Mouse (Mus musculus): ENCODE measurements around the gene Gm13090. TPM values are rescaled to one million over a fixed set of nuclear protein-coding genes. Genes with fewer than 3 reads are reported as not detected.

The Gm13090 gene
- not detected in 2 replicates for polyA plus RNA-seq (2012; rRNA removed)

DNA sequence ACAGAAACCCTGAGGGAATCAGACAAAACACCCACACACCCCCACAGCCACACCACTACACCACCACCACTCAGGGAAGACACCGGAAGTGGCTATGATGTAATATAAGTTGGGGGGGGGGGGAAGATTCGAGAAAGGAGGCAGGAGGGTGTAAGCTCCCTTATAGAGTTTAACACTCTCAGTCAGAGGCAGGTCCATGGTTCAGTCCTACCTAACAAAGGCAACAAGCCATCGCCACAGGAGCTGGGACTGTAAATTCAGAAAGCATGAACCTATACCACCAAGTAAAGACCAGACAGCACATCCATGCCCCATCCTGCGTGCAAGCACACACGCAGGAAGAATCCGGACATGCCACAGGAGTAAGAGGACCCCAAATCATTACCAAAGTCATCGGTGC, at the start of gene Gm13090:
Gm13090 (plus strand) TSS at position 301 of the 400 bp plus-strand sequence.
- no peak for DNase-seq (ENCODE audit: low spot score)

DNA sequence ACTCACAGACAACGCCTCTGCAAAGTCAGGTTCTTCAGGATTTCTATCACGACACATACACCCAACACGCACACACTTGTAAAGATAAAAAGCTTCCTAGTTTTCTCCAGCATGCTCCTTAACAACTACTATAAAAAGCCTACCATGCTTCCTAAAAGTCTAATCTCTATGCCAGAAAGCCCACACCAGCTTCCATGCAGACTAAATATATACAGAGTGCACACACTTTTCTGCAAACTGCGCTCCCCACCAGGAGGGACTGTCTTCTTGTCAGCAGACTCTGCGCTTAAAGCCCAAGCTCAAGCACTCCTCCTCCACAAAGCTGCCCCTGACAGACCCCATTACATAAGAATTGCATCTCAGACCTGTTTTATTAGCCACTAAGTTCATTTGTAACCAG, 47.9 kb upstream of the Gm13090 start:
- DNase-seq (ENCODE audit: low spot score): no peak

DNA sequence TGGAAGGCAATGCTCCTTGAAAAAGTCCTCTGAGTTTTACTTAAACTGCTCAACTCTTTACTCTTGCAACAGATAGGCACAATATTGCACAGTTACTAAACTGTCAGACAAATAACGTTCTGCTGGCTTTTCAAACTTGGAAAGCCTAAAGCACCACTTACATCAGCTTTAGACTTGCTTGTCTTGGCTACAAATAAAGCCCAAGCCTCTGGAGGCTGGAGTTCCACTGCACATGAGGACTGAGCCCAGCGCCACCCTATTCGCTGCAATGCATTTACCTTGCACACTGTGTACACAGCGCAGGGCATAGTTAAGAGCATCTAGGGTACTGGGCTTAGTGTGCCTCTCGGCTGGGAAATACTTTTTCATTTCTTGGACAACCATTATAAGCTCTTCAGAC, 46.1 kb upstream of the Gm13090 start:
- no peak for DNase-seq (ENCODE audit: low spot score)

DNA sequence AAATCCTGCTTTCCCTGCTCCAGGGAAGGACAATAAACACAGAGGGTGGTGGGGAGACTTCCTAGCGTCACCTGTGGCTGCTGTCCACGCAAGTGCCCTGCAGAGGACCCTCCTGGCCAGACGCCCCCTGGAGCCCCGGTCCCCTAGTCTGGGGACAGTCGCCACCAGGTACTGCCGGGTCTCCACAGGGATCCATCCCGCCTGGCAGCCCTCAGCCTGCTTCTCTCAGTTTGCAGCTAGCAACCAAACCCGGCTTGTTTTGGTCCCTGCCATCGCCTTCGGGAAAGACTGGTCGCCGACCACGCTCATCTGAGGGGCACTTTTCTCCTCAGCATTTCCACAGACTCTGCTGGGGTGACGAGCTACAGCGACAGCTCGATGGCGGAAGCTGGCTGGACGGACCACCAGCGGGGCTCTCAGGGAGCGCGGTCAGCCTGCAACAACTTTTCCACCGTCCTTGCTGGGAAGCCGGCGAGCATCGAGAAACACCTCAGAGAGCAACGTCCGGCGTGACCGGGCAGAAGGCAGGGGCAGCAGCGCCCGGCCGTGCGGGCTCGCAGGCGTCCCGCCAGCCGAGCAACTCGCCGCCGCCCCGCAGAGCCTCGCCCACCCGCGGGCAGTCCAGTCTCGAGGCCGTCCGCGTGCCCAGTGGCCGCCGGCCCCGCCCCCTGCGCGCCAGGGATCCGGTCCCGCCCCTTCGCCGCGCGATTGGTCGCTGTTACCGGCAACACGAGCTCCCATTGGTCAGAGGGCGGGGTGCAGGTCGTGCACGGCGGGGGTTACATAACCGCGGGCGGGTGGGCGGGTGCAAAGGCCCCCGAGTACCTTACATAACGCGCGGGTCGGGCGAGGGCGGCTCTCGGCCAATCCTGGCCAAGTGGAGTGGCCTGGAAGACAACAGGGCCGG, 45.1 kb upstream of the Gm13090 start, which contains the start of gene Per3:
Per3 (minus strand) TSS at position 629 of the 907 bp plus-strand sequence.
- peak; percentile 96 for DNase-seq (ENCODE audit: low spot score)

DNA sequence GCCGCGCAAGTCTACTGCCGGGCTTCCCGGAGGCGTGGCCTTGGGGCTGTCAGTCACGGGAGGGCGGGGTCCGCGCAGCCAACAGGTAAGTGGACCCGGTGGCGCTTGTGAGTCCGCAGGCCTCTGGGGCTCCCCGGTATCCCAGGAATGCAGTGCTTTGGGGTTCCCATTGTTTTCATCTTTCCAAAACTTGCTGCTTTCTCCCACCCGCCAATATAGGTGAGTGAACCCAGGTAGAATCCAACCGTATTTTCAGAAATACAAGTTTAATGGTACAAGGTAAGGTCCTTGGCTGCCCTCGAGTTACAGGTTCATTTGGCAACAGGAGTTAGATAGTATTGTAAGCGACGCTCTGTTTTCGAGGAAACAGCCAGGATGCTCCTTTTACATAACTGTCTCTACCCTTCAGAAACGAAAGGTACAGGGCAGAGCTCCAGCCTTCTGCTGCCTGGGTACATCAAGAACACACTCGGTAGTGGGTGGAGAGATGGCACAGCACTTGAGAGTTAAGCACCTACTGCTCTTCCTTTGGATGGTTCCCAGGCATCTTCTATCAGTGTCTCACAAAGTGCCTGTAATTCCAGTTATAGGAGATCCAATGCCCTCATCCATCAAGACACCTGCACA, 44.3 kb upstream of the Gm13090 start:
- no peak for DNase-seq (ENCODE audit: low spot score)

DNA sequence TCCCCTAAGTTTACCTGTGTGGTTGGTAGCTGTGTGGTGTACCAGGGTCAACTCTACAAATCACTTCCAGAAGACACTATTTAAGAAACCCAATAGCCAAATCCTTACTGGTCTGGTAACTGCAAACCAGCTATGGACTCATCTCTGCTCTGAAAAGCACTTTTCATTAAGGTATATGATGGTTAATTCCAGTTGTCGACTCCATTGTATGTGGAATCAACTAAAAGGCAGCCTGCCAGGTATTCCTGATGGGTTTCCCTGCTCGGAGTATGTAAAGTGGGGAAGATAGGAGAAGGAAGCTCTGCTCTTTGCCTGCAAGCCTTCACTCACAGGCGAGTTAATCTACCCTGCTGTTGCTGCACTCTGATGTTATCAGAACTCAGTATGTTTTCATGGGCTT, 42.8 kb upstream of the Gm13090 start:
- DNase-seq (ENCODE audit: low spot score): no peak

DNA sequence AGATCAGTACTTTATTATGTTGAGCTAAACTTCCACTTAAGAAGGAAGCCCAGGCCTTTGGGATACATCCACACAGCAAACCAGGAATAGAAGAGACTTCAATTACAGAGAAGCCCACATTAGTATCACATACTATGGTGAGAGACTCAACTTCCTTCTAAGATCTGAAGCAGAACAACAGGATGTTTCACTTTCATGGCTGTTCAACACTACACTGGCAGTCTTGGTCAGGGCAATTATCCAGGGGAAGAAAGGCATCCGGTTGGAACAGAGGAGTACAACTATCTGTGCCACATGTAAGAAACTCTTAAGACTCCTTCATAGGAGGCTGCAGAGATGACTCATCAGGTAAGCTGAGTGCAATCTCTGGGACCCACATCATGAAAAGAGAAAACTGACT, 38.2 kb upstream of the Gm13090 start:
- no peak for DNase-seq (ENCODE audit: low spot score)

DNA sequence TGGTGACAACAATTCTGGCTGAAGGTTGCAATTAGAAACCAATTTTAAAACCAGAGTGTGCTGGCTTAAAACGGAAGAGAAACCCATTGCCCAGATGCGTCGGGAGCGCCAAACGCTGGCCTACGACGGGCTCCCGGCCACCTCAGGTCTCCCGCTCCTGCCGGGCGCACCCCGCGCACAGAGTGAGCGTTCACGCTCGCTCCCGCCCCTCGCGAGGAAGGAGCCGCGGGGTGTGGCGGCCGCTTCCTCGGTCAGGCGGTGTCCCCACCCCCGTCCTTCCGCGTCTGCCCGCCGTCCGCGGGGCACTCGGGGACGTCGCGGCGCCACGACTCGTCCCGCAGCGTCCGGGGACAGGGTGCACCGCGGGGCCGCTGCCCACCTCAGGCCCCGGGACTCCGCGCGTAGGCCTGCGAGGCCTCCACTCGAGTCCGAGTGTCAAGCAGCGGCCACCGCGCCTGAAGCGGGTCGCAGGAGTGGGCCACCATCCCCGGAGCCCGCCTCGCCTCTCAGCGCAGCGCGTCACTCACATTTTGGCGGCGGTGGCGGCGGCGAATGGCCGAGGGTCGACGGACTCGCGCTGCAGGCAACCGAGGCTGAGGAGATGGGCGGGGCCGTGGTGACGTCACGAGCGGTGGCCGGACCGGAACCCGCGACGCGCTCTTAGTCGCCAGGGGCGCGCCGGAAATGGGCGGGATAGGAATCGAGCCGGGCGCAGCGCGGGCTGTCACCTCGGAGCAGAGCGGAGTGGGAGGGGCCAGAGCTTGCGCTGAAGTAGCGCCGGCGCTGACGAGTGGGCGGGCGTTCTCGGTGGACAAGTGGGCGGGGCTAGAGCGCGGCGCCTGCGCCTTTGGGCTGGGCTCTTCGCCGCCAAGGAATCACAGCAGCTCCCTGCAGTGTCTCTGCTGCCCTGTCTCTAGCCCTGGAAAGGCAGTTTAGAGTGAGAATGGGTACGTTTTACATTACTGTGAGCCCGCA, 31.7 kb upstream of the Gm13090 start, which contains the start of gene Vamp3:
Vamp3 (minus strand) TSS at position 617 of the 975 bp plus-strand sequence.
- DNase-seq (ENCODE audit: low spot score): peak; percentile 95

DNA sequence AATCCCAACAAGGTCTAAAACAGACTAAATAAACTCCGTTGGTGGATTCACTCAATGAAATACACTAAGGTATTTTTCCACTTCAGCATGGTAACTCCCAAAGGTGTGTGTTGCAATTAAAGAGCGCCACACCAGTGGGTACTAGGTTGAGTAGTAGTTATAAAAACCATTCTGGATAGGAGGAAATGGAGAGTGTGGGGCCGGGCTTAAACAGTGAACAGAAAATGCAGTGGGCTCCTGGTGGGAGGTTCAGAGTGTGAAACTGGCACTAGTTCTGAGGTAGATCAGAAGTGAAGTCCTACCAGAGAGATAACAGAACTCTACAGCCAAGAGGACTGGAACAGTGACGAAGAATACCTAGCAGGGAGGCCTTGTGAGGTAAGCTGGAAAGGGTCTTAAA, 30.7 kb upstream of the Gm13090 start:
- DNase-seq (ENCODE audit: low spot score): no peak

DNA sequence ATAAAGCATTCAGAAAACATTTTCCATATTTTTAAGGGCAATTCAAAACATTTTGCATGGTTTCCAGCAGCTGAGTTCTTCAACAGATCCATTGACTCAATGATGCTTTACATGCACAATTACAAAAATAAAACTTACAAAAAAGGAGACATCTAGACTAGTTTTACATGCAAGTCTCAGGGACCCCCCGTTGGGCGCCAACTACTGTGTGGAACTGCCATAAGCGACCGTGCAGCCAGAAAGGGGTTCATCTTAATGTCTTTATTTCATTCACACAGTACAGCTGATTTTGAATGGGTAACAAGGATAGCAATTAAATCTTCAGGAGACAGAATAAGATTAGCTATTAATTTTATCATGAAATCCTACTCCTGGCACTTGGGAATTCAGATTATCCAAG, 29.8 kb upstream of the Gm13090 start:
- no peak for DNase-seq (ENCODE audit: low spot score)

DNA sequence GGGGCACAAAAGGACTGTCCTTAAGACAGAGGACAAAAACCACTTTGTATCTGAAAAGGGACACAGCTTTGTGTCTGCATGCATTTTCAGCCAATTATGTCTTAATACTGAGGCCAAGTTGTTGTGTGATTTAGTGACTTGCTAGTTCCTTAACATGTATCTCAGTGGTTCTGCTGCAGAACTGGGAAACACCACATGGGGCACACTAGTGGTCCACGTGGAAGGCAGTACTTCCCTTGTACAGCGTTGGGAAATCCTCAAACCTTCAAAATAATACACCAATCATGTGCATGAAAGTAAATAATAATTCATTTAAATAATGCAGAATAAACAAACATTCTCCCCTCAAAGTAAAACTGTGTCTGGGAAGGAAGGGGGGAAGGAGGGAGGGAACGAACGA, 20.6 kb upstream of the Gm13090 start:
- DNase-seq (ENCODE audit: low spot score): no peak

DNA sequence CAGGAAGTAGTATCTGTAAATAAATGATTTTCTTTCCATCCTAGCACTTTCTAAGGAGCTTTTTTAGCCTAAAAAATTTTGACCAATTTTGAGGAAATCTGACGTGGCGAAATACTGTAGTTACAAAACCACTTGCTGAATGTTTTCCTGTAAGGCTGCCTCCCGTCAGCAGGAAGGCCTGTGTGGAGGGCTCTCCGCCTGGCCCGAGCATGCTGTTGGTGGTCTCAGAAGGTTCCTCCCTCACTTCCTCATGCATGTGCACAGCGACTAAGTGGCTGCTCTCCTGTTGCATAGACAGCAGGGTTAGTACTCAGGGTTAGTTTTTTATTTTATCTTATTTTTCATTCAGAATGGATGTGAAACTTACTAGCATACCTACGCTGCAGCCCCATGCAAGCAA, 18.4 kb upstream of the Gm13090 start:
- no peak for DNase-seq (ENCODE audit: low spot score)

DNA sequence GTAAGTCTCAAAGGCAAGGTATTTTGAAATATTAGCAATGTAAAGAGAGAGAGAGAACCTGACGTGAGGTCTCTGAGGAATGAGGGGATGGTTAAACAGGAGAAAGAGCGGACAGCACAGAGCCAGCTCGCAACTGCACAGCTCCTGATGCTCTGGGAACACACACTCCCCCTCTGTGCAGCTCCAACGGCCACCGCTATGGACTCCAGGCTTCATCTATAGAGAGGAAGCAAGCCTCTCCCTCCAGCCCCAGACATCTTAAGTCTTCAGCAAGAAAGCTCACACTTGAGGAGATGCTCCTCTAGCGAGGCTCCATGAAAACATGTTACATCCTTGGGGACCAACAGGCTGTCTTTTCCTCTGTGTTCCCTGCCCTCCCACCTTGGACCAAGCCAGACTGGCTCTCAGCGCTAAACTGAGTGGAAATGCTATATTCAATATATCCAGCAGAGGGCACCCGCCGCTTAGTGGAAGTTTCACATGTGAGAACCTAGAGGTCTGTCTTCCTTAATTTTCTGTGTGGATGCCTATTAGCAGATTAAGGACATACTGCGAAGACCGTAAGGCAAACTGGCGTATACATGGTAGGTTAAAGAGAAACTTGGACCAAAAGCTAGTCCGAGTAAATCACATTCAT, 16.1 kb upstream of the Gm13090 start:
- peak; percentile 44 for DNase-seq (ENCODE audit: low spot score)

DNA sequence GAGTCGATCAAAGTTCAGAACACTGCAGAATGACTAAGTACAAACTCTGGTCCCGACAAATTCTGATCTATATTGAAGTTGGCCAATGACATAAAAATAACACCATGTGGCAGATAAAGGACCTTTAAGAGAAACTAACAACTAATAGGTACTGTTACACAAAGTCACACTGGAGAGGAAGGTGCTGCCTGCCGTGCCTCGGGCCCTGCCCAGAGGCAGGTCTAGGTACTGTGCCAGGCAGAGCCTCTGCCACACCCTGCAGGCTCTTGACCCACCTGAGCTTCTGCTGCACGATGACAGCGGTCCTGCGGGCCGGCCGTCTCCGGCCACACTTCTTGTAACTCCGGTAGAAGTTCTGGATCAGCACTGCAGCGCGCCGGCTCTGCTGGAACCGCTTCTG, 14.6 kb upstream of the Gm13090 start:
- no peak for DNase-seq (ENCODE audit: low spot score)

DNA sequence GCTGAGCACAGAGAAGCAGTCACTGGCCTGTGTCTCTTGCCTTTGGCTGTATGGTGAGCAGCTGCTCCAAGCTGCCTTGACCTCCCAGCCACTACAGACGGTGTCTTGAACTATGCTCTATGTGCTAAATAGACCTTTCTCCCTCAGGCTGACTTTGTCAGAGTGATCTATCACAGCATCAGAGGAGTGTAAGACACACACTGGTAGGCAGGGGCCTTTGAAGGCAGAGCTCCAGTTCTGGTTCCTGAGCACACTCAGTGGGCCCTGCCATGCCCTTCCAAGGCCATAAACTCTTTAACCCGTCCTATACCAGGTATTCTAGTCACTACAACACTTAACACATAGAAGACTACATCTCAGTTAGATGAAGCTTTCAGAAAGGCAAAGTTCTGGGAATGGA, 8.0 kb upstream of the Gm13090 start:
- no peak for DNase-seq (ENCODE audit: low spot score)

DNA sequence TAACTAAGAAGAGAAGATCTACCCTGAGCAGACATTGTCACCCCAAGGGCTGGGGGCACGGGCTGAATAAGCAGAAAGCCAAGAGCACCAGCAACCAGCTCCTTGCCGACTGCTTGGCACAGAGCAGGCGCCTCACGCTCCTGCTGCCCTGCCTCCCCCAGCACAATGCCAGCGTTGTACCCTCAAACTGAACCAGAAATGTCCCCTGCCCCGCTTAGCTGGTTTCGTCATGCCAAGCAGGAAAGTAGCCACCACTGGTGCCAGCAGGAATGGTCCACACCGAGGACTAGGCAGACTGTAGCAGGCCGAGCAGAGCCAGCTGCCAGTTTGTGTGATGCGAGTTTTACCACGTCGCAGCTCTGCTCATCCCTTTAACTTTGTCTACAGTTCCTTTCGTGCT, 7.4 kb upstream of the Gm13090 start:
- DNase-seq (ENCODE audit: low spot score): no peak

DNA sequence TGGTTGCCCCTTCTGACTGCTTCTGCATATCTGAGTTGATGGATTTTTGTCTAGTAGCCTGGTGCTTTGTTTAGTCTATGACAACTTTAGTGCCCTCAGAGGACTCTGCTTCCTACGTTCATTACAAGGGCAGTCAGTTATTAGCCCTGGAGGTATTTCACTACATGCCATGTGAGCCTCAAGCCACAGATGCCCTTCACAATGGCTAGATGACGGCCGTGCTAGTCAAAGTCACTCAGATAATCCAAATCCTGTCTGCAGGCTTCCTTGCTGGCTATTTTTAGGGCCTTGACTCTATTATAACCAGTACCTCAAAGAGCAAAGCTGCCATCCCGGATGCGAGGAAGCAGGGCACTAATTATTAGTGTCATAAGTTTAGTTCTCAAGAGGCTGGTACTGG, 6.3 kb upstream of the Gm13090 start:
- DNase-seq (ENCODE audit: low spot score): no peak

DNA sequence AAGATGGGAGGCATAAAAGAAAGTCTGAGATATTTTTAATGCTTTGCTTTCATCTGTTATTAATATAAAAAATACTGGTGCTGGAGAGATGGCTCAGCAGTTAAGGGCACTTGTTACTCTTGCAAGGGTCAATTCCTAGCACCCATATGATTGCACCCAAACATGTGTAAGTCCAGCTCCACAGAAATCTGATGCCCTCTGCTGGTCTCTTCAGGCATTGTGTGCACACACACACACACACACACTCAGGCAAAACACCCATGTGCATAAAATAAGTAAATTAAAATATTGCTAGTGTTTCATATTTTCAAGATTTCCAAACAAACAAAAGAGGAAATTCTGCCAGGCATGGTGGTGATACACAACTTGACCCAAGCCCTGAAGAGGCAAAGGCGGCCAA, 2.0 kb upstream of the Gm13090 start:
- DNase-seq (ENCODE audit: low spot score): no peak

DNA sequence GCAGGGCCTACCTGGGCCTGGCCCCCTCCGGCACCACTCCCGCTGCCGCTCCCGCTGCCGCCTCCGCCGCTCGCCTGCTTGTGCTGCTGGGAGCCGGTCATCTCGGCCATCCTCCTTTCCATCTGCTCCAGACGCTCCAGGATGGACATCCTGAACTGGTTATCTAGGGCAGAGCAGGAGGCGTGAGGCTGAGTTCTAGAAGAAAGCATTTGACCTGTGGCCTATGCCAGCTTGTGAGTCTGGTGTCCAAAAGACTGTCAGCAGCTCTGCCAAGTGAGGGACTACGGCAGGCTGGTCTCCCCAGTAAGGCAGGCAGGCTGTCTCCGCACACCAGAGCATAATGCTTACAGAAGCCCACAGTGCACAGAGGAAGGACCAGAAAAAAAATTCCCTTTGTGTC, 551 bp upstream of the Gm13090 start:
- DNase-seq (ENCODE audit: low spot score): no peak

DNA sequence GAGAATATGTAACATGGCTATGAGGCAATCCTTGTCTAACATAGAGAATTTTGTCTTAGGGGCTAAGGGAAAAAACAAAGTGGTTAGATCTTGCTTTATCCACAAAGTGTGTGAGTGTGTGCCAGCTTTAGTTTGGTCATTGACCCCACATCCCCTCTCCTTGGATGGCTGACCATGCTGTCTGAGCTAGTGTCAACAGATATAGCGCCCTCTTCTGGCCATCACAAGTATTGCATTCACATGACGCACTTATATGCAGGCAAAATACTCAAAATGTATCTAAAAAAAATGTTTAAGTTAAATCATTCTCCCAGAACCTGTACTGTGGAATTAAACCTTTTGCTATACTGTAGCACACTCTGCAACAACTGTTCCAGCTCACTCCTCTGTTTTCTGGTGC, 5.8 kb downstream of the Gm13090 start:
- no peak for DNase-seq (ENCODE audit: low spot score)

DNA sequence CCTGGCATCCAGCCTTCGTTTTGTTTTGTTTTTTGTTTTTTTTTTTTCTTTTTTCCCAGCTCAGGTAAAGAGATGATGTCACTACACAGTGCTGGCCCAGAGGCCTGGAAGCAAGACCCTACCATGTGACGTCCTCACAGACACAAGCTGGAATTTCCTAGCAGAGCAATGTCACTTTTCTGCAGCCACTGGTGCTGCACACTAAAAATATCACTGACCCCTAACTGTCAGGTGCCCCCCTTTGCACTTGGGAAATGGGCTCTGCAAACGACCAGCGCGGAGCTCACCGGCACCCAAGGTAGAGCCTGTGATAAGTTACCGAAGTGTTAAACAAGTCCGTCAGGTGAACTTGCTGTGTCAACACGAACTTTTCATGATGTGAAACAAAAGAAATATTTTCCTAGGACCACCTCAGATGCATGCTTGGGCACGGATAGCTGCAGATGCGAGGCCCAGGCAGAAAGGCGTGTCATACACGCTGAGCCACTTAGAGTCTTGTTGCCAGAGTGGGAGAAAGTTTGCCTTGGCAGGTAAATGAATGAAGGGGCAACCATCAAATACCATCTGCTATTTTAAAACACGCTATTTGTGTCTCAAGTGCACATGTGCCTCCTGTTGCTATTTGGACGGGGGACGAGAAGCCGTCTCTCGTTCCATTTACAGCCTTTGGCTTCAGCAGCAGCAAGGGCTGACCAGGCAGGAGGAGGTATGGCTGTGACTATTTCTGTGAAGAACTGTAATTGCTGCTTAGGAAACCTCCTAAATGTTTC, 7.1 kb downstream of the Gm13090 start:
- DNase-seq (ENCODE audit: low spot score): no peak

Data from urinary bladder, adult 2 months (tissue).